Comparison of ENCODE assay signal across 14 mouse cellular contexts in genomic region chr11:119831682-119832081, GRCm38 (mm10).
"Had no signal": no experiment of that assay in that cellular context is flagged by ENCODE, and none has a peak within 500 bp of the region (broad histone marks: within the 10 kb centered on the region; RNA-seq: fewer than 3 reads in every experiment).

No protein-coding gene starts in this region.

- H3K27ac ChIP-seq: left cerebral cortex, adult 2 months; limb, embryonic 10.5 days; liver, embryonic 15.5 days; midbrain, embryonic 15.5 days; neural tube, embryonic 12.5 days had no signal

- H3K9ac ChIP-seq: liver, embryonic 15.5 days; midbrain, embryonic 15.5 days; neural tube, embryonic 12.5 days had no signal

- DNase-seq: kidney, adult 8-10 months; kidney, postnatal 25 days; lung, adult 2 months; lung, postnatal 36 days; thymus, adult 18-20 months; thymus, postnatal 14 days had no signal

- H3K4me1 ChIP-seq: midbrain, embryonic 15.5 days had no signal

- H3K27me3 ChIP-seq: liver, embryonic 15.5 days; midbrain, embryonic 15.5 days; neural tube, embryonic 12.5 days had no signal

- H3K9me3 ChIP-seq: limb, embryonic 10.5 days; liver, embryonic 15.5 days; midbrain, embryonic 15.5 days; neural tube, embryonic 12.5 days had no signal

- H3K36me3 ChIP-seq: midbrain, embryonic 15.5 days had no signal

- ATAC-seq: intestine, postnatal 0 days; lung, postnatal 0 days; midbrain, embryonic 15.5 days had no signal

- H3K4me3 ChIP-seq: left cerebral cortex, adult 2 months; limb, embryonic 10.5 days; liver, embryonic 15.5 days; midbrain, embryonic 15.5 days; neural tube, embryonic 12.5 days had no signal

- H3K4me2 ChIP-seq: liver, embryonic 11.5 days; liver, embryonic 15.5 days; midbrain, embryonic 15.5 days; neural tube, embryonic 12.5 days had no signal
